Mouse (Mus musculus): Measurements from ENCODE around the gene Rap1gap2.

DNA sequence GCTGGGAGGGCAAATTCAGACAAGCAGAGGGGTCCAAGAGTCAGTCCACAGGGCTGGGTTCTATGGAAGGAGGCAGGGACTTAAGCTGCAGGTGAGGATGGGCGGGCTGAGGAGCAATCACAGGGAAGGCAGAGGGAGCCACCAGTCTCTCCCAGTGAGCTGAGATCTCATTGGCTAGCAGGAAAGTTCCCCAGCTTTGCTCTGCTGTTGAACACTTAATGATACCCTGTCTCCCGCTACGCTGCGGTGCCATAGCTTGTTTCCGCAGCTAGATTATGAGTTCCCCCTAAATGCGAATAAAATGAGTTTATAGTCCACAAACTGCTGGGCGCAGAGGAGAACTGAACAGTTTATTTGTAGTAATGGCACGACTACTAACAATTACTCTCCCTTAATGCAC is 170.6 kb downstream of the Rap1gap2 start:
- no peak for TF ChIP-seq CTCF (IDR thresholded peaks at IDR 0.05; ENCODE audit: control insufficient read depth, insufficient read depth, low read length)
- TF ChIP-seq POLR2A (IDR thresholded peaks at IDR 0.05; ENCODE audit: borderline replicate concordance, control insufficient read depth, low read depth, low read length): no peak
